Mouse (Mus musculus) intestine, embryonic 15.5 days (tissue): Measurements from ENCODE around the gene Gm21760. TPM values are rescaled to one million over a fixed set of nuclear protein-coding genes. Genes with fewer than 3 reads are reported as not detected.
"Not testable (repeated sequence)": the region's sequence is repeated elsewhere in the genome, so short reads cannot be mapped to it uniquely, and the experiment has no call there.

Experiments
- ATAC-seq: fragments of 200-750 bp; cut with Nextera tagmentation; 2 replicates; pipeline ENCODE4 v1.8.0; 2017; ENCODE audit warnings: moderate TSS enrichment, moderate library complexity
- H3K27ac ChIP-seq: fragments of 300-500 bp; sonication (generic); 2 replicates; pipeline ENCODE4 v1.5.1; 2015; ENCODE audit warnings: mild to moderate bottlenecking, inconsistent platforms
- H3K27me3 ChIP-seq: fragments of 300-500 bp; sonication (generic); replicated peaks from 2 replicates; pipeline ENCODE4 v1.6.1; 2015; ENCODE audit warnings: inconsistent platforms
- H3K36me3 ChIP-seq: fragments of 300-500 bp; sonication (generic); 2 replicates; pipeline ENCODE4 v1.6.1; 2015; ENCODE audit warnings: inconsistent platforms
- H3K4me1 ChIP-seq: fragments of 300-500 bp; sonication (generic); replicated peaks from 2 replicates; pipeline ENCODE4 v1.6.1; 2015; ENCODE audit warnings: inconsistent platforms
- H3K4me2 ChIP-seq: fragments of 300-500 bp; sonication (generic); replicated peaks from 2 replicates; pipeline ENCODE4 v1.6.1; 2015; ENCODE audit warnings: mild to moderate bottlenecking, inconsistent platforms
- H3K4me3 ChIP-seq: fragments of 300-500 bp; sonication (generic); replicated peaks from 2 replicates; pipeline ENCODE4 v1.5.1; 2015; ENCODE audit warnings: inconsistent platforms
- H3K9ac ChIP-seq: fragments of 300-500 bp; sonication (generic); 2 replicates; pipeline ENCODE4 v1.6.1; 2015; ENCODE audit warnings: inconsistent platforms
- H3K9me3 ChIP-seq: fragments of 300-500 bp; sonication (generic); 2 replicates; pipeline ENCODE4 v1.6.1; 2016; ENCODE audit warnings: inconsistent platforms
- WGBS: fragments of 180-500 bp; shearing (Covaris S2); methylation state at CpG from one replicate; pipeline ENCODE4 v1.1.7; 2015; 5-methylcytosine and 5-hydroxymethylcytosine counted together
- polyA plus RNA-seq: library from polyadenylated mRNA; unstranded; fragments of >200 nt; fragmentation: Nextera tagmentation; extraction: Ambion mirVana; gene quantifications from 2 replicates; pipeline ENCODE4 v1.2.1, GENCODE M21; 2015

Gene Gm21760
- polyA plus RNA-seq = not detected in 2 replicates

DNA sequence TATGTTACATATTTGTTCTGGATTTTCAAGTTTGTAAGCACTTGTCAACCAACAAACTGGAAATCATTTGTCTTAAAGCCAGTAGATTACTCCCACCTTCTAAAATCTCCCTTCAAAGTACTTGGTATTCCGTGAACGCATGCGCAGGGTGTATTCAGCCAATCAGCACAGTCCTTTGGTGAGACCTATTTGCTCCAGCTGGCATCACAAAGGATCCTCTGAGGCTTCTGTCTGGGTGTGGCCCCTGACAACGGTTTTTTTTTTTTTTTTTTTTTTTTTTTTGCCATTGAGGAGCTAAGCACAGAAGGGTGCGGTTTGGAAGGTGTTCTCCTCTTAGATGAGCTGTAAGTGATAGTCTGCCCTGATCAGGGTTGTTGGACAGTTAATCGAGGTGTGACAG, at the start of gene Gm21760:
Gene Gm21760 (plus strand): TSS at position 301 of the 400 bp plus-strand sequence.
- H3K4me2 ChIP-seq, H3K4me1 ChIP-seq, H3K4me3 ChIP-seq, H3K36me3 ChIP-seq, H3K9ac ChIP-seq, H3K27ac ChIP-seq, H3K27me3 ChIP-seq, ATAC-seq, H3K9me3 ChIP-seq: not testable (repeated sequence)
- WGBS = no CpG with 5 or more reads among the region's 6 CpGs
